Mouse (Mus musculus) bone marrow, adult 2 months (tissue): ENCODE measurements at regions not wholly inside any gene's neighbourhood (a gene's known extent, or its start where the extent isn't known, plus 50 kb on each side); places are given as distances from the start of the nearest gene placed in this dataset.

Experiments
- CTCF ChIP-seq: fragments of 200-500 bp; IDR thresholded peaks from 2 replicates; pipeline ENCODE4 v1.5.1; 2011; ENCODE audit warnings: low read length, control low read depth; ENCODE audit not compliant: control insufficient read depth, insufficient read depth
- POLR2A ChIP-seq: fragments of 200-500 bp; IDR thresholded peaks from 2 replicates; pipeline ENCODE4 v1.6.1; 2011; ENCODE audit warnings: low read depth, mild to moderate bottlenecking, control low read depth, low read length, borderline replicate concordance; ENCODE audit not compliant: control insufficient read depth

DNA sequence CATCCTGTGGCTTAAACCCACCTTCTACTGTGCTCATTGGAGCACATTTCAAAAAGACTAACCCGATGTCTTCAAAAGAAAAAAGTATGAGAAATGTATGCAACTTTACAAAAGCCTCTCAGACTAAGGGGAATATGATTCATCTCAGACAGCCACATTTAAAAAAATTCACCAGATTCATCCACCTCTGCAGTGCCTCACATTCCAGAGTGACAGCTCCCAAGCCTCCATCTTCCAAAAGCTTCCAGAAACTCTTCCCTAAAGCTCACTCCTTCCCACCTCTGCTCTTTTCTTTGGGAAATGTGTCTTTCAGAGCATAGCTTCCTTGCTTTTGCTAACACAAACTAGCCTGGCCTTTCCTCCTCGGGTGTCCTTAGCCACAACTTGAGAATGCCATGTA is 210.1 kb upstream of the Egfl6 start:
- TF ChIP-seq CTCF, result no peak
- TF ChIP-seq POLR2A, result no peak
